Mouse (Mus musculus): Measurements from ENCODE around the gene Tspan31. TPM values are rescaled to one million over a fixed set of nuclear protein-coding genes. Genes with fewer than 3 reads are reported as not detected.

Tspan31 gene
- 71.3 TPM for polyA plus RNA-seq (2014; fragmentation: Illumina TruSeq; extraction: RNeasy Lipid Tissue Mini Kit (QIAGEN cat#74804); ENCODE audit: insufficient read depth, low read depth, low replicate concordance)

DNA sequence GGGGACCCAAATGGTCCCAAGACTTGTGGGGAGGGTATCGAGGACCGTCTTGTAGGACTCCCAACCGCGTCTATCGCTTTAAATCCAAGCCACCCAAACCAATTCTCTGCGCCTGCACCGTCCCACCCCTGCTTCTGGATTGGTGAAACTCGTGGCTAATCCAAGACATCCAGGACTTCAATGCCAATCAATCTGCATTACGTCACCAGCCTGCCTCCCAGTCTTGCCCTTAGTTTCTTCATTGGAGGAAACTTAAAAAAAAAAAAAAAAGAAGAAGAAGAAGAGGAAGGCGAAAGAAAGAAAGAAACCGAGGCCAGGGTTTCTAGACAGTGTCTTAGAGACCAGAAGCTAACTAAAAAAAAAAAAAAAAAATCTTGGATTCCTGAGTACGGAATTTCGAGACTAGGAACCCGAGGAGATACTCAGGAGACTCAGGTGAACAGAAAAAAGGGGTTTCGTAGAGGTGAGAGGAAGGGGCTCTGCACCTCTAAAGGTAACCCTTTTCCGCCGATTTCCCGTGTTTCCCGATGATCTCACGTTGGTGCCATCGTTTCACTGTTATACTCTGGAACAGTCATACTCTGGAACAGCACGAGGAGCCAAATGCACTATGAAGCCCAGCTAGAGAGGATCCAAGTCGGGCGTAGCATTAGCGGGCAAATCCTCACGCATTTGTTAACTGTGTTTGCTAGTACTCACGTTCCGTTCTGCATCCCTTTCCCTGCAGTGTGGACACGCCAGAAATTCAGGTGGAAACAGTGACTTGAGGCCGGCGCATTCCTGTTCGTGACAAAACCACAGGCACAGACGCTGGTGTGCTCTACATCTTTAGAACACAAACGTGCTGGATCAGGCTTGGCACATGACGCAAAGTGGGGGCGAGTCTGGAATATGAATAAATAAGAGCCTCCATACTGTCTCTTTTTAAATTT lies at the start of gene Tspan31:
Gene Tspan31, minus strand, starts transcription at position 75 of the 932 bp plus-strand sequence.

DNA sequence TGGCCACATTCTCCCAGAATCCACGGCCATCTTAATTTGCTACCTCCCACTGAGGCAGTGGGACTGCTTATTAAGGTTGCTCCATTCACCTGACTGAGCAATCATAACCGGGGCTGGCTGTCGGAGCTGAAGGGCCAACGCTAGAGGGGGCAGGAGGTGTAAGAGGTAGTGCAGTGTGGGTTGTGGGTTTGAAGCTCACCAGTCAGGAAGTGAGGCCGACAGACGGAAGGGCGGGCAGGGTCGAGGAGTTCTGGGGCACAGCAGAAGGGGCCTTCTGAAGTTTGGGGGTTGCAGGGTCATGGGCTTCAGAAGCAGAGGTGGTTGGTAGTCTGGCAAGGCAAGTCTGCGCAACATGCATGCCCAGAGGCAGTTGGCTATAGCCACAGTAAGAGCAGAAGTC lies 5.0 kb upstream of the Tspan31 start, which contains the start of gene Agap2:
Gene Agap2, plus strand, starts transcription at position 205 of the 400 bp plus-strand sequence.

DNA sequence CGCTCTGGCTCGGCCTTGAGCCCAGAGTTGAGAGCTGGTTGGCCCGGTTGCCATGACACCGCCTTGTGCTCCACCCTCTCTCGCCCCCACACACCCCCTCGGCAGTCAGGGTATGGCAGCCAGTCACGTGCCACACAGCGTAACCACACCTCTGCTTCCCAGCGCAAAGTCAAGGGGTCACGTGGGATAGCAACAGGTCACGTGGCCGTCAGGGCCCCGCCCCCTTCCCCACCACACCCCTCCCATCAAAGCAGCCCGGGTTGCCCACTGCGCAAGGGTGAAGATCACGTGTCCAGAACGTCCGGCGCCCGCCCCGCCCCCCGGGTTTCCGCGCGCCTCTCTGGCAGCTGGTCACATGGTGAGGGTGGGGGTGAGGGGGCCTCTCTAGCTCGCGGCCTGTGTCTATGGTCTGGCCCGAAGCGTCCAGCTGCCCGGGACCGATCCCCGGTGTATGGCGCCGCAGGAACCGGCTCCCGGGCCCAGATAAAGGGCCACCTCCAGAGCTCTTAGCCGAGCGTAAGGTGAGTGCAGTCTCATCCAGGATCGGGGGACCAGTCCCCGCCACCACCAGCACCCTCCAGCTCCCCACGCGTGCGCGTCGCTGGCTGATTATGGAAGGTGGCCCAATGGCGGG lies 6.7 kb downstream of the Tspan31 start, which contains the start of gene Cdk4:
Gene Cdk4, plus strand, starts transcription at position 296 of the 634 bp plus-strand sequence.

DNA sequence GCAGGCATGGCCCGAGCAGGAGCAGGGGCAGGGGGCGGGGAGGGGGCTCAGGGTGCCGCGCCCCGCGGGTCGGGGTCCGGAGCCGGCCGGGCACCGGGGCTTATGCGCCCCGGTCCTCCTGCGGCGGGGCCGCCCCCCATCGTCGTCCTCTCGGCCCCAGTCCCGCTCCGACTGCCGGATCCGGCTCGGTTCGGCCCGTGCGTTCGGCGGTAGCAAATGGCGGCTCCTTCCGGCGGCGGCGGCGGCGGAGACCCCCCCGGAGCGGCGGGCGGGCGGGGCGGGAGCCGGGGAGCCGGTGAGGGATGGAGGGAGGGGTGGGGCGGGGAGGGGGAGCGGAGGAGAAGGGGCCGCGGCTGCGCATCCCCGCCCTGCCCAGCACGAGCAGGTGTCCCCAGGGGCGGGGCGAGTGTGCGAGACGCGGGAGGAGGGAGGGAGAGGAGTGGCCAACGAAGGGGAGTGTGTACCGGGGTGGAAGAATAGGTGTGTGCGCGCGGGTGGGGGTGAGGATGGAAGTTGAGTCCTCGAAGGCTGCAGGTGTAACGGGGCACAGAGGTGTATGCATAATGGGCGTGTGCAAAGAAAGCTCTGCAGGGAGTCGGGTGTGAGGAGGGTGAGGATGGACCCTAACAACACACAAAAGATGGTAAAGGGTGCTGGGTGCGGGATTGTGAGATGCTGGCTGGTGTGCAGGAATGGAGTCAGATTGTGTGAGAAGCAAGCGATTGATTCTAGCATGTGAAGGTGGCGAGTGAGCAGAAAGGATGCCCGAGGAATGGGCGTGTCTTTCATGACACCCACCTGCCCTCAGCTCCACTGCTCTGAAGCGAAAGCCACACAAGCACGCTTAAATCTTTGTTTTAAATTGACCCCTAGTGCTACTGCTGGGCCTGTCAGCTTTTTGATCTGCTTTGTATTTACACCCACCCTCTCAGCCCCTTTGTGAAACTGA lies 9.8 kb downstream of the Tspan31 start, which contains the start of gene March9:
Gene March9, minus strand, starts transcription at position 217 of the 949 bp plus-strand sequence.

DNA sequence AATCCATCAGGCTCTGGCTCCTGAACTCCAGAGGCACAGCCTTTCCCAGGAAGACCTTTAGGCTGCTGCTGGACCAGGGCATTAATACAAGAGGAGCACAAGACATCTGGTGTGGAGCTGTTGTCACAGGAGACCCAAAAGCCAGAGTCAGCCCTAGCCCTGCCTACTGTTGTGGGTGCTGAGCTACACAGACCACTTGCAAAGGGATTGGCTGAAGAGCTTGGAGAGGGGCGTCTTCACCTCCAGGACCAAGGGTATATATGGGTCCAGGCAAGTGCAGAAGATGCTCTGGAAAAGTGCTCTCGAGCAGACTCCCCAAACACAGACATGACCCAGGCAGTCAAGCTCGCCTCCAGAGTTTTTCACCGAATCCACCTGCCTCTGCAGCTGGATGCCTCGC lies 22.1 kb downstream of the Tspan31 start, which contains the start of gene Cyp27b1:
Gene Cyp27b1, plus strand, starts transcription at position 297 of the 400 bp plus-strand sequence.

DNA sequence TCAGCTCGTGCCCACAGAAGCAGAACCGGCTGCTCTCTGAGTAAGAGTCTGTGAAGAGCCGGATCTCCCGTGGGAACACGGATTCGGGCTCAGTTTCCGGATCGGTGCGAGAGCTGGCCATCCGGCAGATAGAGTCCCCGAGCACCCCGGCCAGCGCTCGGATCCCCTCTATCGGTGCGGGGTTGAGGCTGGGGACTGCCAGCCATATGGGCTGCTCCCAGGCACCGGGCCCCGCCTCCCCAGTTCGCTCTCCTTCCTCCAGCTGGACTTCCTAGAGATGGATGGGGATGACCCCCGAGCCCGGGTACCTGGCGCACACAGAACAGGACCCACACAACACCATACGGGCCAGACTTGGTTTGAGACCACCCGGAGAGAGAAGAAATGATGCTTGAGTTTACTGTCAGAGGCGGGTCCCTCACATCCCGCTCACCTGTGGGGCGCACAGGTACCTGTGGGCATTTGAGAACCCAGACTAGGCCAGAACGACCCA lies 28.7 kb downstream of the Tspan31 start, which contains the start of the genes Mettl1 and Eef1akmt3:
Gene Mettl1, plus strand, starts transcription at position 141 of the 493 bp plus-strand sequence.
Gene Eef1akmt3, minus strand, starts transcription at position 240 of the 493 bp plus-strand sequence.

DNA sequence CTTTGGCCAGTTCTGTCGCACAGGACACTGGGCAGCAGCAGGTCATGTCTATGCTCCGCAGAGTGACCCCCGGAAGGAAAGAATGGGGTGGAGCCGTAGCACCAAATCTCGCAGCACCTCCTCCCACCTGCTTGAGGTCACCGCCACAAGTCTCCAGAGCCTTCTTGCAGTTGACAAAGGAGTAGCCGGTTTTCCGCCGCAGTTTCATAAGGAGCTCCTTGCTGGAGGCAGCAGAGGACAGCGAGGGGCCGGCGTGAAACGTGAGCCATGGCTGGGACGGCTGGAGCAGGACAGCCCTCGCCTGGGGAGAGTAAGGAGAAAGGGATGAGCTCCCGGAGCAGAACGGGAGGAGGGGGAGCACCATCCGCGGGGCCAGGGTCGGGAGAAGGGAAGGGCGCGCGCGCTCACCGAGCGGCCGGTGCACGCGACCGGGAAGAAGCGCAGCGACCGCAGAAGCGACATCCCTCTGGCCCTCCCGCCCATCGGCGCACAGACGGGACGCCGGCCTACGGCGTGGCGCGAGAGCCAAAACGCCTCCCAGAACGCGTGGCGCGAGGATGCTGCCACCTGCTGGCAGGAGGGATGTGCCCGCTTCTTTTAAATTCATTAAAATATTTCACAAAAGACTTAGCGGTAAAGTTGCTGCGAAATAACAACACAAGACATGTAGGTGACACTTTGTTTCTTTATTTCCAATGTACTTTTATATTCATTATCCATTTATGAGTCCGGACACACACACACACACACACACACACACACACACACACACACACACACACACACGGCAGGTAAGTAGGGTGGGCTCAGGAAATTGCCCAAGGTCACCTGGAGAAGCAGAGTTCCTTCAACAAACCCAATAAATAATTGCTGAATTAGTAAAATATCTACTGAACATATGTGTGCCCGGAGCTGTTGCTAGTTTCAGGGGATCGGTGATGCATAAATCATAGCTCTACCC lies 39.4 kb downstream of the Tspan31 start, which contains the start of gene Tsfm:
Gene Tsfm, minus strand, starts transcription at position 505 of the 961 bp plus-strand sequence.

Other genes with a start within 250 kb of the Tspan31 start
- 4.4 TPM for gene Atp23, start 168.9 kb downstream of the Tspan31 start, polyA plus RNA-seq (2014; fragmentation: Illumina TruSeq; extraction: RNeasy Lipid Tissue Mini Kit (QIAGEN cat#74804); ENCODE audit: insufficient read depth, low read depth, low replicate concordance)
- gene Ctdsp2, start 91.5 kb downstream of the Tspan31 start, polyA plus RNA-seq (2014; fragmentation: Illumina TruSeq; extraction: RNeasy Lipid Tissue Mini Kit (QIAGEN cat#74804); ENCODE audit: insufficient read depth, low read depth, low replicate concordance), result 93.4 TPM
- gene Avil, start 69.6 kb downstream of the Tspan31 start, polyA plus RNA-seq (2014; fragmentation: Illumina TruSeq; extraction: RNeasy Lipid Tissue Mini Kit (QIAGEN cat#74804); ENCODE audit: insufficient read depth, low read depth, low replicate concordance), result 0.45 TPM
- 19.3 TPM for gene Tsfm, start 39.4 kb downstream of the Tspan31 start, polyA plus RNA-seq (2014; fragmentation: Illumina TruSeq; extraction: RNeasy Lipid Tissue Mini Kit (QIAGEN cat#74804); ENCODE audit: insufficient read depth, low read depth, low replicate concordance)
- gene Mettl1, start 28.9 kb downstream of the Tspan31 start, polyA plus RNA-seq (2014; fragmentation: Illumina TruSeq; extraction: RNeasy Lipid Tissue Mini Kit (QIAGEN cat#74804); ENCODE audit: insufficient read depth, low read depth, low replicate concordance), result 12.1 TPM
- not detected for gene Eef1akmt3, start 28.8 kb downstream of the Tspan31 start, polyA plus RNA-seq (2014; fragmentation: Illumina TruSeq; extraction: RNeasy Lipid Tissue Mini Kit (QIAGEN cat#74804); ENCODE audit: insufficient read depth, low read depth, low replicate concordance)
- not detected for gene Cyp27b1, start 22.0 kb downstream of the Tspan31 start, polyA plus RNA-seq (2014; fragmentation: Illumina TruSeq; extraction: RNeasy Lipid Tissue Mini Kit (QIAGEN cat#74804); ENCODE audit: insufficient read depth, low read depth, low replicate concordance)
- 2.7 TPM for gene March9, start 10.1 kb downstream of the Tspan31 start, polyA plus RNA-seq (2014; fragmentation: Illumina TruSeq; extraction: RNeasy Lipid Tissue Mini Kit (QIAGEN cat#74804); ENCODE audit: insufficient read depth, low read depth, low replicate concordance)
- gene Cdk4, start 6.7 kb downstream of the Tspan31 start, polyA plus RNA-seq (2014; fragmentation: Illumina TruSeq; extraction: RNeasy Lipid Tissue Mini Kit (QIAGEN cat#74804); ENCODE audit: insufficient read depth, low read depth, low replicate concordance), result 183 TPM
- gene Agap2, start 5.0 kb upstream of the Tspan31 start, polyA plus RNA-seq (2014; fragmentation: Illumina TruSeq; extraction: RNeasy Lipid Tissue Mini Kit (QIAGEN cat#74804); ENCODE audit: insufficient read depth, low read depth, low replicate concordance), result 2.7 TPM
- gene Os9, start 50.9 kb upstream of the Tspan31 start, polyA plus RNA-seq (2014; fragmentation: Illumina TruSeq; extraction: RNeasy Lipid Tissue Mini Kit (QIAGEN cat#74804); ENCODE audit: insufficient read depth, low read depth, low replicate concordance), result 76.6 TPM
- 44.3 TPM for gene B4galnt1, start 95.0 kb upstream of the Tspan31 start, polyA plus RNA-seq (2014; fragmentation: Illumina TruSeq; extraction: RNeasy Lipid Tissue Mini Kit (QIAGEN cat#74804); ENCODE audit: insufficient read depth, low read depth, low replicate concordance)
- 0.32 TPM for gene Slc26a10, start 110.4 kb upstream of the Tspan31 start, polyA plus RNA-seq (2014; fragmentation: Illumina TruSeq; extraction: RNeasy Lipid Tissue Mini Kit (QIAGEN cat#74804); ENCODE audit: insufficient read depth, low read depth, low replicate concordance)
- gene Arhgef25, start 119.8 kb upstream of the Tspan31 start, polyA plus RNA-seq (2014; fragmentation: Illumina TruSeq; extraction: RNeasy Lipid Tissue Mini Kit (QIAGEN cat#74804); ENCODE audit: insufficient read depth, low read depth, low replicate concordance), result 19.5 TPM
- 38.5 TPM for gene Dtx3, start 125.5 kb upstream of the Tspan31 start, polyA plus RNA-seq (2014; fragmentation: Illumina TruSeq; extraction: RNeasy Lipid Tissue Mini Kit (QIAGEN cat#74804); ENCODE audit: insufficient read depth, low read depth, low replicate concordance)
- 29.9 TPM for gene Pip4k2c, start 141.3 kb upstream of the Tspan31 start, polyA plus RNA-seq (2014; fragmentation: Illumina TruSeq; extraction: RNeasy Lipid Tissue Mini Kit (QIAGEN cat#74804); ENCODE audit: insufficient read depth, low read depth, low replicate concordance)
- 0.23 TPM for gene Kif5a, start 193.1 kb upstream of the Tspan31 start, polyA plus RNA-seq (2014; fragmentation: Illumina TruSeq; extraction: RNeasy Lipid Tissue Mini Kit (QIAGEN cat#74804); ENCODE audit: insufficient read depth, low read depth, low replicate concordance)
- 112 TPM for gene Dctn2, start 196.1 kb upstream of the Tspan31 start, polyA plus RNA-seq (2014; fragmentation: Illumina TruSeq; extraction: RNeasy Lipid Tissue Mini Kit (QIAGEN cat#74804); ENCODE audit: insufficient read depth, low read depth, low replicate concordance)
- gene Mbd6, start 218.8 kb upstream of the Tspan31 start, polyA plus RNA-seq (2014; fragmentation: Illumina TruSeq; extraction: RNeasy Lipid Tissue Mini Kit (QIAGEN cat#74804); ENCODE audit: insufficient read depth, low read depth, low replicate concordance), result 13.4 TPM
- gene Mars, start 241.5 kb upstream of the Tspan31 start, polyA plus RNA-seq (2014; fragmentation: Illumina TruSeq; extraction: RNeasy Lipid Tissue Mini Kit (QIAGEN cat#74804); ENCODE audit: insufficient read depth, low read depth, low replicate concordance), result 39.4 TPM

Measured in lung, adult 10 weeks (tissue).